Mouse (Mus musculus) lung, postnatal 0 days (tissue): ENCODE results near the gene Vnn1. TPM values are rescaled to one million over a fixed set of nuclear protein-coding genes. Genes with fewer than 3 reads are reported as not detected.

Experiments
- ATAC-seq: fragments of 200-750 bp; cut with Nextera tagmentation; 2 replicates; pipeline ENCODE4 v1.8.0; 2017; ENCODE audit warnings: moderate library complexity
- DNase-seq: peaks from one replicate; pipeline ENCODE4 v3.0.0-alpha.2; 2016; ENCODE audit warnings: low spot score
- H3K27ac ChIP-seq: fragments of 300-500 bp; sonication (generic); 2 replicates; pipeline ENCODE4 v1.5.1; 2014; ENCODE audit warnings: antibody characterized with exemption, mild to moderate bottlenecking, low read length, mixed read lengths
- H3K27me3 ChIP-seq: fragments of 300-500 bp; sonication (generic); replicated peaks from 2 replicates; pipeline ENCODE4 v1.6.1; 2014; ENCODE audit warnings: low read length, mixed read lengths; ENCODE audit not compliant: insufficient read depth
- H3K36me3 ChIP-seq: fragments of 300-500 bp; sonication (generic); 2 replicates; pipeline ENCODE4 v1.6.1; 2014; ENCODE audit warnings: low read length, mixed read lengths; ENCODE audit not compliant: insufficient read depth
- H3K4me1 ChIP-seq: fragments of 300-500 bp; sonication (generic); 2 replicates; pipeline ENCODE4 v1.6.1; 2014; ENCODE audit warnings: antibody characterized with exemption, low read depth, low read length, mixed read lengths; ENCODE audit not compliant: insufficient read depth
- H3K4me2 ChIP-seq: fragments of 300-500 bp; sonication (generic); replicated peaks from 2 replicates; pipeline ENCODE4 v1.6.1; 2014; ENCODE audit warnings: low read depth, mild to moderate bottlenecking, low read length, moderate library complexity, mixed read lengths
- H3K4me3 ChIP-seq: fragments of 300-500 bp; sonication (generic); 2 replicates; pipeline ENCODE4 v1.5.1; 2014; ENCODE audit warnings: low read depth, low read length
- H3K9ac ChIP-seq: fragments of 300-500 bp; sonication (generic); replicated peaks from 2 replicates; pipeline ENCODE4 v1.6.1; 2014; ENCODE audit warnings: low read depth, mild to moderate bottlenecking
- H3K9me3 ChIP-seq: fragments of 300-500 bp; sonication (generic); 2 replicates; pipeline ENCODE4 v1.6.1; 2016; ENCODE audit warnings: low read length, mixed read lengths
- CTCF ChIP-seq: IDR thresholded peaks from 2 replicates; pipeline ENCODE4 v1.5.1; 2016; ENCODE audit warnings: antibody characterized with exemption, mild to moderate bottlenecking
- EP300 ChIP-seq: IDR thresholded peaks from 2 replicates; pipeline ENCODE4 v1.6.1; 2016; ENCODE audit warnings: antibody characterized with exemption, mild to moderate bottlenecking, control low read depth
- WGBS: fragments of 180-500 bp; shearing (Covaris S2); extraction: QIAGEN DNeasy Blood & Tissue Kit; methylation state at CpG from one replicate; pipeline ENCODE4 v1.1.7; 2014; 5-methylcytosine and 5-hydroxymethylcytosine counted together
- polyA plus RNA-seq: library from polyadenylated mRNA; unstranded; fragments of >200 nt; fragmentation: Nextera tagmentation; extraction: Ambion mirVana; gene quantifications from 2 replicates; pipeline ENCODE4 v1.2.1, GENCODE M21; 2015

The Vnn1 gene
- polyA plus RNA-seq, 1 experiment from 2014 or later: 45.4 TPM

DNA sequence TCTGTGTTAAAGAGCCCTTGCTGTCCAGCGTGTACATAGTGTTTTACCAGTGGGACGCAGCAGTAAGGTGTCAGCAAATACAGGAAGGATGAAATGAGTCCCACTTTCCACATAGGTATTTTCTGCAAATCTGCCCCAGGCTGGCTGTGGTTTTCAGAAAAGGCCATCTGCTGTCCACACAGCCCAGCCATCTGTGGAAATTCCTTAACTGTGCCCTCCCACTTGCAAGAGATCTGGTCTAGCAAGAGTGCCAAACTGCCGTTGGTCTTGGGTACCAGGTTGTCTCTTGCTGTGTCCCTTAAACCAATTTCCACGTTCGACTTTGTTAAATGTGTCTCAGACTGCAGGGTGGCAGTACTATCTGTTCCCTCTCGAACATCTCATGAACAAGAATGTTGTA lies 57.2 kb downstream of the Vnn1 start:
- Histone ChIP-seq H3K36me3 (no peaks in the 10 kb centered on the region), H3K9ac (no peak overlapping the region), H3K9me3 (no peaks in the 10 kb centered on the region), H3K4me3 (no peak overlapping the region), H3K27me3 (no peaks in the 10 kb centered on the region), H3K27ac (no peak overlapping the region), H3K4me1 (no peaks in the 10 kb centered on the region), H3K4me2 (no peak overlapping the region)
- TF ChIP-seq EP300 (no peak), CTCF (no peak)
- ATAC-seq (no peak), DNase-seq (no peak)
- WGBS: 76% methylated on average over 6 of the region's 6 CpGs

Other genes starting within 250 kb of the Vnn1 start
- gene Rps12, start 107.4 kb upstream of the Vnn1 start, polyA plus RNA-seq: 142 and 152 TPM in 2 replicates
- gene Slc18b1, start 97.7 kb upstream of the Vnn1 start, polyA plus RNA-seq: 8.3 and 9.9 TPM in 2 replicates
- gene Vnn3, start 43.2 kb upstream of the Vnn1 start, polyA plus RNA-seq: 17.2 and 18.5 TPM in 2 replicates
- not detected in 2 replicates for gene Taar1, start 25.7 kb downstream of the Vnn1 start, polyA plus RNA-seq
- 0.16 TPM in 1 of 2 replicates, not detected in the other for gene Taar2, start 43.9 kb downstream of the Vnn1 start, polyA plus RNA-seq
- gene Taar3, start 54.9 kb downstream of the Vnn1 start, polyA plus RNA-seq: not detected in 2 replicates
- gene Taar4, start 65.8 kb downstream of the Vnn1 start, polyA plus RNA-seq: not detected in 2 replicates
- gene Taar5, start 76.0 kb downstream of the Vnn1 start, polyA plus RNA-seq: not detected in 2 replicates
- not detected in 2 replicates for gene Taar6, start 91.0 kb downstream of the Vnn1 start, polyA plus RNA-seq
- not detected in 2 replicates for gene Taar7a, start 98.8 kb downstream of the Vnn1 start, polyA plus RNA-seq
- not detected in 2 replicates for gene Taar7b, start 105.3 kb downstream of the Vnn1 start, polyA plus RNA-seq
- not detected in 2 replicates for gene Taar7d, start 132.5 kb downstream of the Vnn1 start, polyA plus RNA-seq
- not detected in 2 replicates for gene Taar7e, start 142.9 kb downstream of the Vnn1 start, polyA plus RNA-seq
- not detected in 2 replicates for gene Taar7f, start 154.8 kb downstream of the Vnn1 start, polyA plus RNA-seq
- gene Taar8a, start 181.8 kb downstream of the Vnn1 start, polyA plus RNA-seq: not detected in 2 replicates
- gene Taar8b, start 197.6 kb downstream of the Vnn1 start, polyA plus RNA-seq: not detected in 2 replicates
- gene Taar8c, start 207.2 kb downstream of the Vnn1 start, polyA plus RNA-seq: not detected in 2 replicates
- not detected in 2 replicates for gene Taar9, start 214.8 kb downstream of the Vnn1 start, polyA plus RNA-seq